Mouse (Mus musculus): ENCODE data around the gene Mfsd4b5. TPM values are rescaled to one million over a fixed set of nuclear protein-coding genes. Genes with fewer than 3 reads are reported as not detected.
"Not testable (repeated sequence)": the region's sequence is repeated elsewhere in the genome, so short reads cannot be mapped to it uniquely, and the experiment has no call there.

The Mfsd4b5 gene
- total RNA-seq (2022), result under 1 TPM; 0.17 to 0.54 (median 0.43) TPM

DNA sequence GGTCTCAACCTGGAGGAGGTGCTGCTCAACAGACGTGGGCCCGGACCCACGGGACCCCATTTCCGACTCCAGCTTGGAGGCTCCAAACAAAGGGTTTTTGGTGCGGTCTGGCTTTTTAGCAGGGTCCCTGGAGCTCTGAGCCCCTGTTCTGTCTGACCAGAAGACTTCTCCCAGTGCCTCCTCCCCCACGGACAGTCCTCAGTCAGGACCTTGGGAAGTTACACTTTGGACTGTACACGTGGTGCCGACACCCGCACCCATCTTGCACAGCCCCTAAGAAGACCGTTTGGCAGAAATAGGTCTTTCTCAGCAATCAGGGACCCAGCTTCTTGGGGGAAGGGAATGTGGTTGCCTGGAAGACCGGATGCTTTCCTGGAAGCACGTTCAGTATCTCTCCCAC is at the start of gene Mfsd4b5:
Mfsd4b5 (minus strand) TSS at position 181 of the 400 bp plus-strand sequence.
- no peak for DNase-seq (ENCODE audit: low spot score in 2 of 2)

DNA sequence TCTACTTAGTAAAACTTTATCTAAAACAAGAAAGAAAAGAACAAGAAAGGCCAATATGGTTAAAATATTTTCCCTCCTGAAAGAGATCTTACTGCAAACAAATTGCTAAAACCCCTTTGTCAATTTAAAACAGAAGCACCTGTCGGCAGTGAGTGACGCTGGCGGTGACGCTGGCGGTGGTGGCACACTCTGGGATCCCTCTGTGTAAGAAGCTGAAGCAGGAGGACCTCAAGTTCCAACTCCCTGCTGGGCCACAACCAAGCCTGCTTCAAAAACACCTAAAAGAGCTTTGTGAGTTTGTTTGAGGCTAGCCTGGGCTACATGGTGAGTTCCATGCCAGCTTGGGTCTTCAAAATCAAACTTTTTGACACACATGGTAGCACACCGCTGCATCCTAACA is 48.5 kb upstream of the Mfsd4b5 start:
- DNase-seq (ENCODE audit: low spot score in 2 of 2), result no peak

DNA sequence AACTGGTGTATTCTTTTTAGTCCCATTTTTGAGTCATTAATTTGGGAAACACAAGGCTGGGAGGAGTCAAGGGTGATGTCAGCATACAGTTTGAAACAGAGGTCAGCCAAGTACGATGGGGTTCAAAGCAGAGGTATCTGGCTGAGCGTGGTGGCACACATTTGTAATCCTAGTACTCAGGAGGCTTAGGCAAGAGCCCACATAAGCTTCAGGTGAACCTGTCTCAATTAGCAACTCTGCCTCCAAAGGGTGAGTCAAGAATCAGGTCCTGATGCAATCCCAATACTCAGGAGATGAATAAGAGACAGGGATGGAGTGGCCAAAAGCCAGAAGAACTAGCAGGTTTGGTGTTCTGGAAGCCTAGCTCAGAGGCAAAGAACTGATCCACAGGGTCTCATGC is 46.5 kb upstream of the Mfsd4b5 start:
- DNase-seq (ENCODE audit: low spot score in 2 of 2), result no peak

DNA sequence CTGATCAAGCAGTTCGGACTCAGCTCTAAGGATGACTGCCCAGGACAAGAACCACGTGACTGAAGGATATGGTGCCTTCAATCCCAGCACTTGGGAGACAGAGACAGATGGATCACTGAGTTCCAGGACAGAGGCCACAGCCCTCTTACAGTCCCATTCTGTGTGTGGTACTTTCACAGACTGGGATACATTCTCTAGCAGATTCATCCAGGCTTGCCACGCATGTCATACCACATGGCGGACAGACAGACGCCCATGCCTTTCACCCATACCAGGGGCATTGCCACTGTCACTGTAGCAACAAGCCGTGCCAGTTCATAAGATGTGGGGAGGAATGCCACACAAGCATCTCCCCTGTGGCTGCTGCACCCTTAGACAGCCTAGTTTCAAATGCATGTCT is 44.3 kb upstream of the Mfsd4b5 start:
- DNase-seq (ENCODE audit: low spot score in 2 of 2), result no peak

DNA sequence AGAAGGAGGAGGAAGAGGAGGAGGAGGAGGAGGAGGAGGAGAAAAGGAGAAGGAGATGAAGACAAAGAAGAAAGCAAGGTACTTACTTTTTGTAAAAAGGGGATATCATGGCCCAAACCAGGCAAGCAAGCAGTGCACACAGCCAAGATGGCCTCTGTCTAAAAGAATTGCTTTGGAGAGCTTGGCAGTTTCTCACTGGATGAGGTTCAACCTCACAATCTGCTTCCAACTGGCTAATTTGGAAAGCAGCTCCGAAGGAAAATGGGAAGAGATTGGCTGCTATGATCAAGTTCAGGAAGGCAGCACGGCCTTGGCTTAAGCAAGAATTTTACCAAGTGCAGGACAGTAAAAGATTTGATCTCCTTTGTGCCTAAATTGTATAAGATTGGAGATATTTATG is 43.2 kb upstream of the Mfsd4b5 start:
- DNase-seq (ENCODE audit: low spot score in 2 of 2), result no peak

DNA sequence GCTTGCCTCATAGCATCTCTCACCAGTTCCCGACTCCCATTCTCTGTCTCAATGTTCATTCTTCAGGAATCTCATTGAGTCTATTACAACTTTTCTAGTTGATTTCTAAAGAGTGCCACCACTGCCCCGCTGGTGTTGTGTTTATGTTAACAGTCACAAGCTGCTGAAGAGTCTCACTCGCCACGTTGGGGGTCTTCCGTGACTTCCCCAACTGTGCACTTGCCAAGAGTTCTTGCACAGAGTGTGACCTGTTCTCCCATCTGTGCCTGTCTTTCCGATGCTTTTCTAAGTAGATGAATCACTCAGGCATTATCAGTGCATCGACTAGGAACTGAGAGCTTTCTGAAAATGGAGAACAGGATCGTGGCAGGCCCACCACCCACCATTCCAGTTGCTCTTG is 41.6 kb upstream of the Mfsd4b5 start:
- no peak for DNase-seq (ENCODE audit: low spot score in 2 of 2)

DNA sequence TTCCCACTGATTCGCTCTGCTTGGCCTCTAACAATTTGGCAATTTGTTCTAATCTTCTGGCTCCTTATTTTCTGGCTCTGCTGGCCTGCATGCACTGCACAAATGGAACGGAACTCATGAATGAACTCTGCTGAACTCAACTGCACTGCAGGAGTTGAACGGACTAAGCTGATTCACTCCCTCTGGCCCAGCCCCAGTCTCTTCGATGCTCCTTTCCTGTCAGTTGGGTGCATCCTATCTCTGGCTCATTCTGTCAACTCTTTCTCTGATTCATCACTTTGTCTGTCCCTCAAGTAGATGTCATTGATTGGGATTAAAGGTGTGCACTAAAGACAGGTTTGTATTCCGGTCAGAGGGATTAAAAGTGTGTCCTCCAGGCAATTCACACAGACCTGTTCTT is 40.1 kb upstream of the Mfsd4b5 start:
- no peak for DNase-seq (ENCODE audit: low spot score in 2 of 2)

DNA sequence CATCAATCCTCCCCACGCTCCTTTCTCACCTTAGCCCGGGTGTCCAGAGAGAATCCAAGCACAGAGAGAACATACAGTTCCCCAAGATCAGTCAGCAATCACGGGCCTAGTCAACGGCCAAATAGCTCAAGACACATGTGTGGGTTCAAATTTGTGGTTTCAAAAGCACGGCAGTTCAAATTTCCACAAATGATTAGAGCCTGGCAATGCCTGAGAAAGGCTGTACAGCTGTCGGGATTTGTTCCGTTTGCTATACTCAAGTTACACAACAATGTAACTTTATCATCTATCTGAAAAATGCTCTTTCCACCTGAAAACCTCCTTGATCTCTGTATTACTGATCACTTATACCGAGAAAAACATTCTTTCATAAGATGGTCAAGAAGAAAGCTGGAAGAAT is 39.1 kb upstream of the Mfsd4b5 start:
- no peak for DNase-seq (ENCODE audit: low spot score in 2 of 2)

DNA sequence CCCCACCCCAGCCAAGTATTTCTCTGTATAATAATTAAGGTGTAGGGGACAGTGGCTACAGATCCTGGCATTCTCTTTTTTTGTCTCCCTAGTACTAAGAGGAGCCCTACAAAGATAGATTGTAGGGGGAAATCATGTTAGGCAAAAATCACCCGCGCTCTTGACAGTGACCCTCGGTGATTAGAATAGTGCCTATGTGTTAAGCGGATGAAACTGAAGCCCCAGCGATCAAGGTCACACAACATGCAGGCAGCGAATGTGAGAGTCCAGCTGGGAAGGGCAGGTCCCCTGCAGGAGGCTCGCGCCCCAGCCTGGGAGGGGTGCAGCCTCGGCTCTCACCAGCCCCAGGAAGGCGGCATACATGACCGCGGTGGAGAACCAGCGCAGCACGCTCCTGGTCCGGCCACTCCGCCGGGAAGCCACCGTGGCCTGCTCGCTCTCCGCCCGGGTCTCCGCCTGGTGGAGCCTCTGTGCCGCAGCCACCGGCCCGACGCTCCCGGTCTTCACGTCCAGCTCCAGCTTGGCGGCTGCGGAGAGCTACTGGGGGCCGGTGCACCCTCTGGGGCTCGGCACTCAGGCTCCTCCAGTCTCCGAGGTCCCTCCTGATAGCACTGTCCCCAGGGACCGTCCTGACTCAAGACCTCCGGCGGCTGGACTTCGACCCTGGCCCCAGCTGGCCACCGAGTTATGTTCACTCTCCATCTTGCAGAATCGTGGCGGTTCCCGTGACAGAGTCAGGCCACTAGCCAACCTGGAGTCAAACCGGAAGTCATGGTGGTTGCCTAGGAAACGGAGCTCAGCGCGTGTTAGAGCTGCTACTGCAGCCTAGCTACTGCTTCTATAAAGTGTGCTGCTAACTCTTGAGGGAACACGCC is 38.3 kb upstream of the Mfsd4b5 start, which contains the start of gene Mfsd4b1:
Mfsd4b1 (minus strand) TSS at position 715 of the 875 bp plus-strand sequence.
- peak; percentile 74 to 80 for DNase-seq (ENCODE audit: low spot score in 2 of 2)

DNA sequence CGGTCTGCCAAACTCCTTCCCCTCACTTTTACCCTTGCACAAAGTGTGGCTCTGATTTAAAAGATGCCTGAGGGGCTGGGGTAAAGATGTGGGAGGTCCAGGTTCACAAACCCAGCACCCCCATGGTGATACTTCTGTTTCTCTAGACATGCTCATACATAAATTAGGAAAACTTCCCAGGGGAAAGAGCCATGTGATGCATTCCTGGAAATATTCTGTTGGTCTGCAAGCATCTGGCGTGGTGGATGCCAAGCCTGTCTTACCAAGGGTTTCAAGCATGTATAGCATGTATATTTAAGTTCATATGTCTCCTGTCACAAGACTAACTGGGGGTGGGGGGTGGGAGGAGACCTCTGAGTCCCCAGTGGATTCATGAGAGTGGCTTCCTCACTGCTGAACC is 34.0 kb upstream of the Mfsd4b5 start:
- no peak for DNase-seq (ENCODE audit: low spot score in 2 of 2)

DNA sequence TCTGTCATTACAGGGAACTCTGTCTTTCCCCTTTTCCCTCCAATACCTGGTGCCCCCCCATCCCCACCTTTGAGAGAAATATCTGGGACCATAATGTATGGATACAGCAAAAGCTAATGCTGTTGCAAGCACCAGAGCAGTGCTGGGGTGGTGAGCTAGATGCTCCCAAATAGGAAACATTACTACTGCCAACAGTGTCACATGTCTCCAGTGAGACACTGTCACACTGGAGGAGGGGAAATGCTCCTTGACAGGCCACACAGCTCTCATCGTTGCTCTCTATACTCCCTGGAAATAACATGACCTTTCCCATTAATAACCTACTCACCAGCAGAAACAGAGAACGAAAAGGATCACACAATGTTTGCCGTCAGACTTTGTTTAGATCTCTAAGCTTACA is 33.0 kb upstream of the Mfsd4b5 start:
- peak in 1 of 2 experiments; percentile 11 for DNase-seq (ENCODE audit: low spot score in 2 of 2)

DNA sequence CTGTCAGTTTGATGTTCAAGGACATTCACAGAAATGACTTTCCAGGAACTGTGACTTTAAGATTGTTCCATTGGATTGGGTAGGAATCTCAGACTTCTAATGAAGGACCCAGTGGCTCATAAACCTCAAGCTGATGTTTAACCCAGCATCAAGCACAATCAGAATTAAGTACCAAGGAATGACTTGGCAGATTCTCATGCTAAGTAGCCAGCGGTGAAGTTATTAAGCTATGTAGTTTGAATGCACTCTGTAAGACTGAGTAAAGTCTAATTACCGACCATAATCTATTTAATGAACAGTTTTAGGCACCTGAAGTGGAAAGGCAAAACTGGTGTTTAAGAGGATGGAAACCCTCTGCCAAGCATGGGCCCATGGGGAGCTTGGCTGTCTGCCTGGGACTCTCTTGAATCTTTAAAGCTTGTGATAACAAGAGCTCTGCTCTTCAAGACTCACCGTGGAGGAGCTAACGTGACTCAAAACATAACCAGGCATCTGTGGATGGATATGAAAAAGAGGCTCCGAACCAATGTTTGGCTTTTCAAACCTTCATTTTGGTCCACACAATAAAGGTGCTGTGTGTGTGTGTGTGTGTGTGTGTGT is 31.9 kb upstream of the Mfsd4b5 start:
- DNase-seq (ENCODE audit: low spot score in 2 of 2), result no peak

DNA sequence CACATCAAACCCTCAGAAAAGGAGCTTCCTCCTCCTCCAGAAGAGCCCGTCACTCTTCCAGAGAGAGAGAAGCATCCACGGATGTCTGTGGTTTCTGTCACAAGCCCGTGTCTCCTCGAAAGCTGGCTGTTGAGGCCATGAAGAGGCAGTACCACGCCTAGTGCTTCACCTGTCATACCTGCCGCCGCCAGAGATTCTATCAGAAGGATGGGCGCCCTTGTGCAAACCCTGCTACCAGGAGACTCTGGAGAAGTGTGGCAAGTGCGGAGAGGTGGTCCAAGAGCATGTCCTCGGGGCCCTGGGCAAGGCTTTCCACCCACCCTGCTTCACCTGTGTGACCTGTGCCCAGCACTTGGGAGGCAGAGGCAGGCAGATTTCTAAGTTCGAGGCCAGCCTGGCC is 23.1 kb upstream of the Mfsd4b5 start:
- DNase-seq (ENCODE audit: low spot score in 2 of 2), result no peak

DNA sequence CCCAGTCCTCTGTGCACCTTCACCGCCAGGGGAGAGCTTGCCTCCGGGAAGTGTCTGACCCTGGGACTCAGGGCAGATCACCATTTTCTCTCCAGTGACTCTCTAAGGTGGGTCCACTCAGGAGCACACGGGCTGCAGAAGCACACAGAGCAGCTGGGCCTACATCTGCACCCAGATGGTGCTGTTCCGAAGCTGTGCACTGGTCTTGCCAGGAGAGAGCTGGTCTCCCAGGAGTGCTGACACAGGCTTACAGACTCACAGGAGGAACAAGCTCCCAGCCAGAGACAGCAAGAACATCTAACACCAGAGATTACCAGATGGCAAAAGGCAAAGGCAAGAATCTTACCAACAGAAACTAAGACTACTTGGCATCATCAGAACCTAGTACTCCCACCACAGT is 22.4 kb upstream of the Mfsd4b5 start:
- not testable (repeated sequence) for DNase-seq (ENCODE audit: low spot score in 2 of 2)

DNA sequence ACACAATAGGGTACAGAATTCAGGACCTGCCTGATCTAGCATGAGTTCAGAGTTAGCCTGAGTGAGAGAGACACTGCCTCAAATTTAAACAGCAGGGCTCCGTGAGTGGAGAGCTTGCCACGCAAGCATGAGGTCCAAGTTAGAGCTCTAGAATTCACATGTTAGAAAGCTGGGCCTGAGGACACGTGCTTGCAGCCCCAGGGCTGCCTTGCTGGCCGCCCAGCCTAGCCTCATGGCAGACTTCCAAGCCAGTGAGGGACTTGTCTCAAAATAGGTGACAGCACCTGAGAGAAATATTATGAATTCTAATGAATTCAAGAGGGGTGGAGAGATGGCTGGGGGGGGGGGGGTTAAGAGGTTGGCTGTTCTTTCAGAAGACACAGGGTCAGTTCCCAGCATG is 21.5 kb upstream of the Mfsd4b5 start:
- no peak for DNase-seq (ENCODE audit: low spot score in 2 of 2)

DNA sequence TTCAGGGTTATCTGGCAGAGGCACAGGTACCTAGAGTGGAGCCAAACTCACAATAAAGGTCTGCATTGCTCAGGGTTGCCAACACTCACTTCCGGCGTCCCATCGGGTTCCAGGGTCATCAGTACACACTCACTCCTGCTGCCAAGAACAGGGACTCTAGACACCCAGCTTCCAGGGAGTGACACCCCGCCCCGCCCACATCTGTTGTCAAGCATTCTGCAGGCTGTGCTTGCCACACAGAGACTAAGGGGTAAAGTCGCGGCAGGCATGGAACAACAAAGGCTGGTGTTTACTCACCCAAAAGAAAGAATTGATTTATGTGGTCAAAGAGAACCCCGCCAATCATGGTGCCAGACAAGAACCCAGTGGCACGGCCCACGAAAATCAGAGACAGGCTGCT is 20.5 kb upstream of the Mfsd4b5 start:
- no peak for DNase-seq (ENCODE audit: low spot score in 2 of 2)

DNA sequence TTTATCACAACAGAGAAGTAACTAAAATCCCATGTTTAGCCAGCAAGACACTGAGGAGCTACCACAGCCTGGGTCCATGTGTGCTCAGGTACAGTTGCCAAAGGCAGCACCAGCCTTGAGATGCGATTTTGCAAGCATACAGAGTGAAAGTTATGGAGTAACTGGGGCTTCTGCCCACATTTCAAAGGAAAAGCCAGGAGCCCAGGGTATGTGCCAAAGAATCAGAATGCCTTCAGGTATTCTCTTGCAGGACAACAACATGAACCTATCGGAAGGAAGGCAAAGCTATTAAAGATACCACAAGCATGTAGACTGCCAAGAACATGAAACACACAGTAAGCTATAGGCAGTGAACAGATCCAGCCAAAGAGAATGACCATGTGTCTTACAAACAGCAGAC is 14.3 kb upstream of the Mfsd4b5 start:
- no peak for DNase-seq (ENCODE audit: low spot score in 2 of 2)

DNA sequence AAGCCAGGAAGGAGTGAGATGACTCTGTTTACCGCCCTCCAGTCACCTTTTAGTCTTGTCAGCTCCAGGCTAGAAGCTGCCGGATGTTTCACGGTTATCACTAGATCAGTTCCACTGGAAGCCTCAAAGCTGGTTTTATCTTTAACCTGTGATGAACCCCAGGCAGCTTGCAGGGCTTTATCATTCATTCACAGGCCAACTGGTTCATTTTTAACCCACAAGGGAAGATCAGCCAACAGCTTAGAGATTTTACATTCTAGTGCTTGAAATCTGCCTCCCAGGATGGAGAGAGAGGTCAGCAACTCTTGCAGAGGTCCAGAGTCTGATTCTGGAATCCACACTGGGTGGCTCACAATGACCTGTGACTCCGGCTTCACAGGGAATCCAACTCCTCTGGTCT is 4.7 kb upstream of the Mfsd4b5 start:
- DNase-seq (ENCODE audit: low spot score in 2 of 2), result no peak

DNA sequence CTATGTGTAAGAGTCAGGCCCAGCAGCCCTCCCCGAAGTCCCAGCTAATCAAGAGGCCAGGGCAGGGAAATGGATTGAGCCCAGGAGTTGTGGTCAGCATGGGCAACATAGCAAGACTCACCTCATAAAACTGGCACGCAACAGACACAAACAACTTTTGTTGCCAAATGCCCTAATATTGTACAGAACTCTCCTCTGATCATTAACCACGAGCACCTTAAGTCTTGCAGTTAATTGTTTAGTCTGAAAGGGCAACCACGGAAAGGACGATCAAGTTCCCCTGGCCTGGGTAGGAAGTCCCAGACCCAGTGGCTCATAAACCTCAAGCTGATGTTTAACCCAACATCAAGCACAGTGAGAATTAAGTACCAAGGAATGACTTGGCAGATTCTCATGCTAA is 3.8 kb downstream of the Mfsd4b5 start:
- no peak for DNase-seq (ENCODE audit: low spot score in 2 of 2)

DNA sequence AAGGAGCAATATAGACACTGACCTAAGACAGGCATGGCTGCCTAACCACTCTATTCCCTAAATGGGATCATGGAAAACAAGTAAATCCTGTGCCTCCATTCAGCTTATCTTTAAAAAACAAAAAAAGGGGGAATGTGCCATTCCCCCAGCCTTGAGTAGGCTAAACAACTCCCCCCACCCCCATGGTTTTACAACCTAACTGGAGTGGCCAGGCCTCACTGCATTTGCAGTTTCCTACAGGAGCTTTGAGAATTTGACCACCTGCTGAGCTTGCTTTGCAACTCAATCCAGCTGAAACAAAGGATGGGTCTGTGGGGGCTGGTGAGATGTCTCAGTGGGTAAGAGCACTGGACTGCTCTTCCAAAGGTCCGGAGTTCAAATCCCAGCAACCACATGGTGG is 8.2 kb downstream of the Mfsd4b5 start:
- DNase-seq (ENCODE audit: low spot score in 2 of 2), result no peak

DNA sequence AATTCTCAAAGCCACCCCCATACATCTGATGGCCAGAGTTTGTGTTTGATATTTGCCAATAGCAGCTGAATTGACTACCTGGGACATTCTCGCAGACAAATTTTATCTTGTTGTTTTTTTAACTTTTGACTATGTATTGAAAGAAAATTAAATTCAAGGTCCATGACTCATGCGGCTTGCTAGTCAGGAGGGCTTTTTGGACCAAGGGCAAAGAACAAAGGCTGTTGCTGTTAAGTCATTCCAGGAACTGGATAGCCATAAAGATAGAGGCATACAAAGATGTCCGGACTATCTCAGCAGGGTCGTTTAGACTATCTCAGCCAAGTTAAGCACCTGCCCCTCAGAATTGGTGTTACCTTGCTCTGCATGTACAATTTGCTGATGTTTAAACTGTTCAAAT is 9.1 kb downstream of the Mfsd4b5 start:
- no peak for DNase-seq (ENCODE audit: low spot score in 2 of 2)

DNA sequence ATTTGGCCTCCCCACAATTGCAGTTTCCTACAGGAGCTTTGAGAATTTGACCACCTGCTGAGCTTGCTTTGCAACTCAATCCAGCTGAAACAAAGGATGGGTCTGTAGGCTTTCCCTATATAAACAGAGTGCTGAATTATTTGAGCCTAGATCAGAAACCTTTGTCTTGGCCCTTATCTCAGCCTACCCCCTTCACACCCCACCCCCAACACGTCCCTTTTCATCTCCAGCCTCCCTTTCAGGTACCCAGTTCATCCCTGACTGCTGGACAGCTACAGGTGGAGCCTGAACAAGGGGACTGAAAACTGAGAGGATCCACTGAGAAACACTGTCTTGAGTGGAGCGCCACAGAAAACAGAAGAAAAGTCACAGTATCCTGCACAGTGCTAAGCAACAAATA is 10.7 kb downstream of the Mfsd4b5 start:
- no peak for DNase-seq (ENCODE audit: low spot score in 2 of 2)

DNA sequence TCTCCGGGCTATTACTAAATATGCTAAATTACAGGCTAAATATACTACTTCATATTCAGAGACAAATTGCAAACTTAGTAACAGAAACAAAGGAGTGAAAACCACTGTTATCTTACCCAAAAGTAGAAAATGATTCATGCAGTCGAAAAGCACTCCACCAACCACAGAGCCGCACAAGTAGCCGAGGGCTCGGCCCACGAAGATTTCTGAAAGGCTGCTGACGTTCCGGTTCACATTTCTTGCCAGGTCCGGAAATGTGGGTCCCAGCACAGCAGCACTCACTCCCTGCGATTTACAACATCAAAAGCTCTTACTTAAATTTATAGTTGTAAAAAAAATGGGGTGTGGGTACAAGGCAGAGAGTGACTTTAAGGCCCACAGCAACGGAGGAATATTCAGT is 11.5 kb downstream of the Mfsd4b5 start:
- no peak for DNase-seq (ENCODE audit: low spot score in 2 of 2)

Measured in gastrocnemius, adult 8-10 months (tissue).